Mouse (Mus musculus): ENCODE measurements at regions not wholly inside any gene's neighbourhood (a gene's known extent, or its start where the extent isn't known, plus 50 kb on each side); places are given as distances from the start of the nearest gene placed in this dataset.
A peak's percentile ranks its signal among the peaks of the same experiment; 100 is the strongest.

GRCm38 (mm10) chr3:65442269-65442668 lies 49.8 kb upstream of the Ssr3 start:
- H3K9ac ChIP-seq (ENCODE audit: low read length): no peak overlapping the region
- WGBS: 59% methylated on average over 4 of the region's 4 CpGs
- H3K4me1 ChIP-seq (ENCODE audit: control insufficient read depth in 2 of 2, insufficient read depth in 2 of 2, low read length in 2 of 2): peaks cover 10 to 22% of the 10 kb centered on the region in 2 experiments
- peak overlapping the region in 1 of 2 experiments; percentile 64; a peak in 1 of 4 replicates for H3K27ac ChIP-seq (replicated peaks in 1 of 2; ENCODE audit: control insufficient read depth in 1 of 2, insufficient read depth in 1 of 2, low read depth in 2 of 2, low read length in 2 of 2)
- H3K4me2 ChIP-seq (ENCODE audit: low read length): peak overlapping the region; percentile 44; the same call in 1 of the 2 replicates
- H3K4me3 ChIP-seq (ENCODE audit: control insufficient read depth in 1 of 2, insufficient read depth in 1 of 2, low read depth in 1 of 2, low read length in 2 of 2): no peak overlapping the region
- ATAC-seq (ENCODE audit: insufficient number of reproducible peaks, insufficient read depth, low FRiP score, low read depth): no peak
- H3K9me3 ChIP-seq (ENCODE audit: control insufficient read depth, low read length): no peaks in the 10 kb centered on the region
- no peaks in the 10 kb centered on the region for H3K36me3 ChIP-seq (ENCODE audit: control insufficient read depth, insufficient read depth, low read length)
- H3K27me3 ChIP-seq (ENCODE audit: control insufficient read depth, insufficient read depth, low read length): no peaks in the 10 kb centered on the region
